Mouse (Mus musculus) hindbrain, embryonic 14.5 days (tissue): ENCODE data around the gene Drg1. TPM values are rescaled to one million over a fixed set of nuclear protein-coding genes. Genes with fewer than 3 reads are reported as not detected.
"Not testable (repeated sequence)": the region's sequence is repeated elsewhere in the genome, so short reads cannot be mapped to it uniquely, and the experiment has no call there.

Source experiments
- ATAC-seq: fragments of 200-750 bp; cut with Nextera tagmentation; 2 replicates; pipeline ENCODE4 v1.8.0; 2017; ENCODE audit warnings: moderate number of reproducible peaks, mild to moderate bottlenecking, moderate TSS enrichment, moderate library complexity; ENCODE audit not compliant: low FRiP score
- DNase-seq: peaks from one replicate; pipeline ENCODE4 v3.0.0-alpha.2; 2015; ENCODE audit warnings: low spot score
- H3K27ac ChIP-seq: fragments of 300-500 bp; sonication (generic); 2 replicates; pipeline ENCODE4 v1.5.1; 2014; ENCODE audit warnings: mild to moderate bottlenecking, moderate library complexity
- H3K27me3 ChIP-seq: fragments of 300-500 bp; sonication (generic); 2 replicates; pipeline ENCODE4 v1.6.1; 2014; ENCODE audit warnings: mild to moderate bottlenecking, low read length, mixed read lengths; ENCODE audit not compliant: control insufficient read depth, insufficient read depth
- H3K36me3 ChIP-seq: fragments of 300-500 bp; sonication (generic); replicated peaks from 2 replicates; pipeline ENCODE4 v1.6.1; 2014; ENCODE audit not compliant: control insufficient read depth, insufficient read depth
- H3K4me1 ChIP-seq: fragments of 300-500 bp; sonication (generic); replicated peaks from 2 replicates; pipeline ENCODE4 v1.6.1; 2014; ENCODE audit warnings: antibody characterized with exemption, low read length, mixed read lengths; ENCODE audit not compliant: control insufficient read depth, insufficient read depth
- H3K4me2 ChIP-seq: fragments of 300-500 bp; sonication (generic); replicated peaks from 2 replicates; pipeline ENCODE4 v1.6.1; 2014; ENCODE audit warnings: mild to moderate bottlenecking, moderate library complexity
- H3K4me3 ChIP-seq: fragments of 300-500 bp; sonication (generic); replicated peaks from 2 replicates; pipeline ENCODE4 v1.5.1; 2014; ENCODE audit warnings: mild to moderate bottlenecking, low read length
- H3K9ac ChIP-seq: fragments of 300-500 bp; sonication (generic); 2 replicates; pipeline ENCODE4 v1.6.1; 2014
- H3K9me3 ChIP-seq: fragments of 300-500 bp; sonication (generic); 2 replicates; pipeline ENCODE4 v1.6.1; 2016; ENCODE audit warnings: low read length; ENCODE audit not compliant: control insufficient read depth
- WGBS: fragments of 180-500 bp; shearing (Covaris S2); extraction: QIAGEN DNeasy Blood & Tissue Kit; methylation state at CpG from one replicate; pipeline ENCODE4 v1.1.7; 2014; 5-methylcytosine and 5-hydroxymethylcytosine counted together
- polyA plus RNA-seq: library from polyadenylated mRNA; unstranded; fragments of >200 nt; fragmentation: Nextera tagmentation; extraction: Ambion mirVana; gene quantifications from 2 replicates; pipeline ENCODE4 v1.2.1, GENCODE M21; 2014

Drg1 gene
- polyA plus RNA-seq, 1 experiment from 2014 or later: 216 TPM

DNA sequence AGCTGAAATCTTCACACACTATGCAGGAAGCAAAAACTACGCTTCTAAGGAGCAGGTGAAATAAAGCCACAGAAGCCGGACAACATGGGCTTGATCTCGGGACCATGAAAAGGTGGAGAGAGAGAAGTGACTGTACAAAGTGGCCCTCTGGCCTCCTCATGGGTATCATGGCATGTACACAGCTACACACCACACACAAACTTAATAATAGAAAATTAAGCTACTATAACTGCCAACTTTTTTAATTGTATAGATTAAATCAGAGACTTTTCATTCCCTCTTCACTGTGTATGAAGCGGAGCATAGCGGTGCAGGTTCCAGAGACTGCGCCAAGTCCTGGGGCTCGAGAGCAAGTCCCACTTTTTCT lies 86.5 kb downstream of the Drg1 start:
- ATAC-seq, H3K9me3 ChIP-seq, H3K4me3 ChIP-seq, H3K9ac ChIP-seq, H3K4me2 ChIP-seq, H3K36me3 ChIP-seq, DNase-seq, H3K27me3 ChIP-seq, H3K4me1 ChIP-seq, H3K27ac ChIP-seq: not testable (repeated sequence)
- 92% methylated on average over 7 of the region's 7 CpGs for WGBS

DNA sequence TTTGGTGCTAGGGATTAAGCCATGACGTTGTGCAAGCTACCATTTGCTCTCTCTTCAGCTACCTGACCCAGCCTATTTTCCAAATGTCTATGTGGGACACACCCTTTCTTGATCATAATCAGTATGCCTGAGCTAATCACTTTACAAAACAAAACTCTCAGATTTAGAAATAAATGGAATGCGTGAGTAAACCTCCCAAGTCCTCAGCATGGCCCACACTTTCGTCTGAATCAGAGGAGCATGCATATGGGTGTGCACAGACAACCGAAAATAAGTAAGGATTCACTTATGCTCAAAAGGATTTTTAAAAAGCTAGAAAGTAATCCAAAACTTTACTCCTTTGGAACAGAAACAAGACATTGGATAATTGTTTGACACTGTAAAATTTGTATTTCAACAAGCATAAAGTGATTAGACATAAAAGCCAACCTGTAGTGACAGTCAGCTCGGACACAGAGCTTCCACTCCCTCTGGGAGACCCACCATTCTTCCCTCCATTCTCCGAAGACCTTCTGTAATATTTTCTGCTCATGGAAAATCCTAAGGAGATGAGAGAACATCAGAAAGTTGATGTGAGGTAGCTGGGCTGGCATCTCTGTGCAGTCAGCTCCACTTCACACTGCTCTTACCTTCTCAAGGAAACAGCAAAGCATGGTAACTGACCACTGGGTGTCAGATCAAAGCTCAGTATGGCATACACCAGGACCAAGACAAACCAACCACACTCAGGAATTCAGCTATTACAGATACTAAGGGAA lies 87.1 kb downstream of the Drg1 start:
- not testable (repeated sequence) for H3K27me3 ChIP-seq, H3K4me2 ChIP-seq, H3K9me3 ChIP-seq, ATAC-seq, H3K36me3 ChIP-seq, H3K27ac ChIP-seq, H3K9ac ChIP-seq, DNase-seq, H3K4me3 ChIP-seq, H3K4me1 ChIP-seq
- WGBS: 81% methylated on average over 6 of the region's 6 CpGs

DNA sequence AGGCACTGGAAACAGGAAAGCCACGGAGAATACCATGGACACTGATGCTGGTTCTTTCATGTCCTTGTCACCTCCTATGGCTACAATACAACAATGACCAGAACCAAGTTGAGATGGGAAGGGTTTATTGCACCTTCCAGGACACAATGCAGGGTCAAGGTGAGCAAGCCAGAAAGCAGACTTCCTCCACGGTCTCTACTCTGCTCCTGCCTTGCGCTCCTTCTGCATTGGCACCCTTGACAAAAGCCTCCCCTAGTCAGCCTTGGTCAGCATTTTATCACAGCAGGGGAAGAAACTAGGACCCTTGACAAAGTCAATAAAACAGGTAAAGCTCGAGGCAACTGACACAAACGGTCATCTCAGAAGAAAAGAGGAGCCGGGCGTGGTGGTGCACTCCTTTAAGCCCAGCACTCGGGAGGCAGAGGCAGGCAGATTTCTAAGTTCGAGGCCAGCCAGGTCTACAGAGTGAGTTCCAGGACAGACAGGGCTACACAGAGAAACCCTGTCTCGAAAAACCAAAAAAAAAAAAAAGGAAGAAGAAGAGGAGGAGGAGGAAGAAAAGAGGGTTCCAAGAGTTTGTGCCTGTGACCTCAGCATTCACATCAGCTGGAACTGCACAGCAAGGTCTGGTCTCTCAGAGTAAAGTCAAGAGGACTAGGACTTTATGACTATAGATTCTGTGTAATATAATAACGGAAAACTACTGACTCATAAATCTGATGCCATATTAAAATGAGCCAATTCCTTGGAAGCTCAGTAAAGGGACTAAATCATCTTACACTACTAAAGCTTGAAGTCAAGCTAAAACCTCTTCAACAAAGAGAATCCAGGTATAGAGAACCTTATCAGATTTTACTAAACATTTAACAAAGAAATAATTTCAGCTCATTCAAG lies 92.5 kb downstream of the Drg1 start:
- H3K27me3 ChIP-seq, H3K27ac ChIP-seq, H3K4me3 ChIP-seq, H3K4me2 ChIP-seq, H3K36me3 ChIP-seq, H3K9me3 ChIP-seq, H3K9ac ChIP-seq, H3K4me1 ChIP-seq: not testable (repeated sequence)
- ATAC-seq (peak; percentile 58), DNase-seq (peak; percentile 29)
- WGBS: 85% methylated on average over 11 of the region's 11 CpGs

DNA sequence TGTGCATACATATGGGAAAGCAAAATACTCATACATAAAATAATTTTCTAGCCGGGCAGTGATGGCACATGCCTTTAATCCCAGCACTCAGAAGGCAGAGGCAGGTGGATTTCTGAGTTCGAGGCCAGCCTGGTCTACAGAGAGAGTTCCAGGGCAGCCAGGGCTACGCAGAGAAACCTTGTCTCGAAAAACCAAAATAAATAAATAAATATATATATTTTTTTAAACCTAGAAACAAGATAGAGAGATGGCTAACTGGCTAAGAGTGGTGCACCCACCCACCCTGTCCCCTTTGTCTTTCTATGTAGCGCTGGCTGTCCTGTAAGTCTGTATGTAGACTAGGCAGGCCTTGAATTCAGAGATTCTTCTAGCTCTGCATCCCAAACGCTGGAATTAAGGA lies 93.7 kb downstream of the Drg1 start:
- H3K27me3 ChIP-seq, ATAC-seq, H3K9ac ChIP-seq, DNase-seq, H3K4me2 ChIP-seq, H3K4me3 ChIP-seq, H3K4me1 ChIP-seq, H3K27ac ChIP-seq, H3K36me3 ChIP-seq, H3K9me3 ChIP-seq: not testable (repeated sequence)
- 39% methylated on average over 3 of the region's 6 CpGs for WGBS

- H3K27ac ChIP-seq, H3K4me3 ChIP-seq, H3K36me3 ChIP-seq, H3K9ac ChIP-seq, H3K4me1 ChIP-seq, H3K27me3 ChIP-seq, ATAC-seq, H3K4me2 ChIP-seq, DNase-seq, H3K9me3 ChIP-seq: not testable (repeated sequence)
- WGBS: 74% methylated on average over 1 of the region's 1 CpGs
Observed at GRCm38 (mm10) chr11:3171931-3172330, 94.3 kb downstream of the Drg1 start.

- H3K9me3 ChIP-seq: peaks cover 12% of the 10 kb centered on the region
- not testable (repeated sequence) for DNase-seq, H3K9ac ChIP-seq, H3K36me3 ChIP-seq, H3K4me1 ChIP-seq, H3K27me3 ChIP-seq, H3K27ac ChIP-seq, H3K4me3 ChIP-seq, H3K4me2 ChIP-seq
- WGBS: 71% methylated on average over 2 of the region's 2 CpGs
- peak; percentile 32 for ATAC-seq
Observed at GRCm38 (mm10) chr11:3169042-3169441, 97.2 kb downstream of the Drg1 start.

GRCm38 (mm10) chr11:3167571-3168001 lies 98.6 kb downstream of the Drg1 start:
- DNase-seq, H3K36me3 ChIP-seq, H3K9me3 ChIP-seq, H3K4me1 ChIP-seq, ATAC-seq, H3K4me2 ChIP-seq, H3K27me3 ChIP-seq, H3K27ac ChIP-seq, H3K4me3 ChIP-seq, H3K9ac ChIP-seq: not testable (repeated sequence)
- WGBS: 76% methylated on average over 4 of the region's 4 CpGs

- peaks cover 12% of the 10 kb centered on the region for H3K9me3 ChIP-seq
- not testable (repeated sequence) for H3K4me1 ChIP-seq, H3K4me2 ChIP-seq, H3K9ac ChIP-seq, ATAC-seq, H3K27me3 ChIP-seq, H3K4me3 ChIP-seq, DNase-seq, H3K27ac ChIP-seq, H3K36me3 ChIP-seq
- WGBS: 93% methylated on average over 4 of the region's 4 CpGs
Observed at GRCm38 (mm10) chr11:3167129-3167528, 99.1 kb downstream of the Drg1 start.

DNA sequence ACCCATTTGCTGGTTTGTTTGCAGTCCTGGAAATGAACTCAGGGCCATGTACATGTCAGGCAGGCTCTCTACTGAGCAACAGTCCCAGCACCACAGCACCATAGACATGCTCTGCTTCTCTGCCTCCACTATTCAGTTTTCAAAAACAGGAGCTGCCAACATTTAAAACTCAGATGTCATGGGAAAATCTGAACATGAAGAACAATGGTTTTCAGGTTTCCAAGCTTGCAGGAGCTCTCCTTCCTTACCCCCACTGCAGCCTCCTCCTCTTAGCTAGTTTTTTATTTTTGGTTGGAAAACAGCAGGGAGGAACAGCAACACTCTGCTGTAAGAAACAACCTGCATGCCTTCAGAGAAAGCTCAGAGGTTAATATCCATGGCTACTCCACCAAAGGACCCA lies 99.9 kb downstream of the Drg1 start:
- H3K9me3 ChIP-seq: peaks cover 12% of the 10 kb centered on the region
- not testable (repeated sequence) for H3K4me2 ChIP-seq, H3K4me3 ChIP-seq, H3K27ac ChIP-seq, H3K36me3 ChIP-seq, H3K4me1 ChIP-seq, ATAC-seq, H3K9ac ChIP-seq, H3K27me3 ChIP-seq
- peak; percentile 29 for DNase-seq
